Mouse (Mus musculus) R1 (cell line): ENCODE results near the gene Ncam1.
A peak's percentile ranks its signal among the peaks of the same experiment; 100 is the strongest.

Experiments
- DNase-seq: peaks from one replicate; pipeline ENCODE4 v3.0.0-alpha.2; 2018; ENCODE audit warnings: low read depth, low spot score

Gene Ncam1

DNA sequence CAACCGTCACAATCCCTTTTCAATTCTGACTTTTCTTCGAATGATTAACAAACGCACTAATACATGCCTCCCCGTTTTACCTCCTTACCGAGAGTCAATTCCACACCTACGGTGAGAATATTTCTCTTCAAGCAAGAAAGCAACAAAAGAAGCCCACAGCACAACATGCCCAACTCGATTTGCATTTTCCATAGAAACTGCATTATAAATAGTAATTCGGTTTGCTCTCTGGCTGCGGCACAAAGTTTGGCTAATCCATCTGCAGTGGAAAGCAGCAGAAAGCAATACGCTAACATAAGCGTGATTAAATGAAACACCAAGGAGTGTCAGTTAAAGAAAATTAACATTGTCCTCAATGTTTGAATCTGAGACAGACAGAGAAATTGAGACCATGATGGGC, 177.0 kb downstream of the Ncam1 start:
- no peak for DNase-seq

- no peak for DNase-seq
These were observed 179.9 kb downstream of the Ncam1 start for GRCm38 (mm10) chr9:49618699-49619392.

- no peak for DNase-seq
These were observed 180.5 kb downstream of the Ncam1 start for GRCm38 (mm10) chr9:49618266-49618665.

- DNase-seq = peak; percentile 56
These were observed 181.5 kb downstream of the Ncam1 start for GRCm38 (mm10) chr9:49617216-49617615.

- no peak for DNase-seq
These were observed 186.3 kb downstream of the Ncam1 start for GRCm38 (mm10) chr9:49612387-49612786.

GRCm38 (mm10) chr9:49608191-49608590, 190.5 kb downstream of the Ncam1 start:
- DNase-seq = no peak

DNA sequence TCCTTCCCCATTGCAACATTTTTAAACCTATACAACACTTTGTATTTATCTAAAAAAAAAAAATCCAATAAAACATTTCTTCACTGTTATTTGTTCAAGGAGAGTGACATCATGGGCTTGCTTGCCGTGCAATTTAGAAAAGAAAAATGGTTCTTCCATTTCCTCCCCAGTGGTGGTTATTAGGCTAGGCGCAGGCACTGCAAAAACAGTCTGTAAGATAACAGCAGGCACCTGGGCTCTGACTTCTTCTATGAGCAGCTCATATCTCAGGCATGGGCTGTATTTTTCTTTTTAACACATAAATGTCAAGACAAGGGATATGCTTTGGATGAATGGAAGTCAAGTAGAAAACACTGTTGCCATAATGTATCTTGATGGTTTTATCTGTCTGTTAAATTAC, 192.0 kb downstream of the Ncam1 start:
- DNase-seq = no peak

- peak; percentile 8 for DNase-seq
These were observed 192.4 kb downstream of the Ncam1 start for GRCm38 (mm10) chr9:49606317-49606716.

DNA sequence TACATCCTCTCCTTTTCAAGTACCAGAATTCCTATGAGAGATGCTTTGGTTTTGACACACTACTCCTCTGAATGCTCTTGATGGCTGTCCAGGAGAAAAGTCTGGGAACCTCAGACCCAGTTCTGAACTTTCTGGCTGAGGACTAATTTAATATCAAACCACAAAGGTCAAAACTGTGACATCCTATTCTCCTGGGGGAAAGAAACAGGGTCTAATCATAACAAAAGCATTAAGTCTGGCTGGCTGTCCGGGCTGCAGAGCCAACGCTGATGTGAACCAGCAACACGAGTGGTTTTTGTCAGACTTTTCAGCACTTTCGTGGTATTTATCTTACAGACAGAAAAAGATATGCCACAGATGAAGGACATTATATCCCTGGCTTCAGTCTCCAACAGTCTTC, 192.9 kb downstream of the Ncam1 start:
- DNase-seq = no peak

- DNase-seq = no peak
These were observed 193.4 kb downstream of the Ncam1 start for GRCm38 (mm10) chr9:49605351-49605750.

GRCm38 (mm10) chr9:49601215-49601614, 197.5 kb downstream of the Ncam1 start:
- no peak for DNase-seq

GRCm38 (mm10) chr9:49595635-49596348, 202.9 kb downstream of the Ncam1 start:
- no peak for DNase-seq

GRCm38 (mm10) chr9:49594876-49595634, 203.7 kb downstream of the Ncam1 start:
- DNase-seq = no peak

GRCm38 (mm10) chr9:49593951-49594536, 204.7 kb downstream of the Ncam1 start:
- DNase-seq = no peak

DNA sequence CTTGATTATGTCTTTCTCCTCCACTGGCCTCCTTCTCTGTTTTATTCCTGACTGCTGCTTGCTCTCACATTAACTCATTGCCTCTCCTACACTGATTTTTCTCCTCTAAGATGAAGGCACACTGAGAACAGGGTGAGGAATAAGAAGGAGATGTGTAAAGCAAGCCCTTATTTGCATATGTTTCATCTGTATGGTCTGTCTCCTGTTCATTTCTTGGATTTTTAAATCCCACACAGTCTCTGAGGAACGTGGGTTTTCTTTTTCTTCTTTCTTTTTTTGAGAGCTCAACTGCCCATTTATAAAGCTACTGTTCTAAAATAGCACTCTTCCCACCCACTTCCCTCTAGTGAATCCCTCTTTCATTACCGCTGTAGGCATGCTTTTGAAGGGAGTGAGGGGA, 206.7 kb downstream of the Ncam1 start:
- no peak for DNase-seq

GRCm38 (mm10) chr9:49590261-49590660, 208.5 kb downstream of the Ncam1 start:
- no peak for DNase-seq

- DNase-seq = no peak
These were observed 221.6 kb downstream of the Ncam1 start for GRCm38 (mm10) chr9:49577136-49577535.

GRCm38 (mm10) chr9:49571695-49572510, 226.8 kb downstream of the Ncam1 start:
- DNase-seq = peak; percentile 48

DNA sequence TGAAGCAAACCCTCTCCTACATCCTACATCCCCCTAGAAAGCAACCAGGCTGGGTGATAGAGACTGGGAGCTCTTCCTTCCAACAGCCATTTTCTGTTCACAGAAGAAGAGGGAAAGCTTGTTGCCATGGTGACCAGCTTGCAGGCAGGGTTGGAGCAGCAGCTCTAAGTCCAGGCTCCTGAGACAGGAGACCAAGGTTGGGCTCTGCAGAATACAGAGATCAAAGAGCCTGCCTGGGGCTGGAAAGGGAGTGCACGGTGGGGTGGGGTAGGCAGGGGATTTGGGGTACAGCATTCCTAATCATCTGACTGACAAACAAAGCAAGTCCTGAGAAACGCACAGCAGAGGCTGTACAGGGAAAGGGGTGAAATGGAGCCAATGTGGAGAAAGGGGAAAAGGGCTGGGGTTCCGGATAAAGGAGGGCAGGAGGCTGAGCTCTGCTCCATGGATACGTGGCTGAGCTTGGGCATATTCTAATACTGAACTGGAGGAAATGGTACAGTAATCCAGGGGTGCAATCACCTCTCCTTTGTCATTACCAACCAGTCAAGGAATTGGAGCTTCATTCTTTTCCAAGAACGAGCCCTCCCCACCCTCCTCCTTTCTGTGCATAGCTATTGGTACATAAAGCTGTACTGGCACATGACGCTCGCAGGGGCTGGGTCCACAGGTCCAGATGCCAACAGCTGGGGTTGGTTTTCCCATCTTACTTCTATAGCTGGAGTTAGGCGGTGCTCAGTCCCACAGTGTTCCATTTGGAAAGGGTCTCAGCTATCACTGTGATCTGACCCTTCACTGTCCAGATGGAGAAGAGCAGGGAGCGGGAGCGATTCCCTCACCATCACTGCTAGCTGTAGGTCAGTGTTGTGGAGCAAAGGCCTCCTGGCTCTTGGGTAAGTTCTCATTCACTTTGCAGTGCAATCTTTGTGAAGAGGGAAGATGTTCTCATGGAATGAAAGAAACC, 227.7 kb downstream of the Ncam1 start:
- DNase-seq = peak; percentile 88

- no peak for DNase-seq
These were observed 228.6 kb downstream of the Ncam1 start for GRCm38 (mm10) chr9:49570033-49570660.
